Mouse (Mus musculus) thymus, adult 18-20 months (tissue): ENCODE results near the gene Btbd35f30.
"Not testable (repeated sequence)": the region's sequence is repeated elsewhere in the genome, so short reads cannot be mapped to it uniquely, and the experiment has no call there.

Experiments used
- DNase-seq, 2 experiments: peaks; one replicate each; pipeline ENCODE4 v3.0.0; 2022; ENCODE audit warnings: mixed read lengths in 2 of 2

The Btbd35f30 gene

DNA sequence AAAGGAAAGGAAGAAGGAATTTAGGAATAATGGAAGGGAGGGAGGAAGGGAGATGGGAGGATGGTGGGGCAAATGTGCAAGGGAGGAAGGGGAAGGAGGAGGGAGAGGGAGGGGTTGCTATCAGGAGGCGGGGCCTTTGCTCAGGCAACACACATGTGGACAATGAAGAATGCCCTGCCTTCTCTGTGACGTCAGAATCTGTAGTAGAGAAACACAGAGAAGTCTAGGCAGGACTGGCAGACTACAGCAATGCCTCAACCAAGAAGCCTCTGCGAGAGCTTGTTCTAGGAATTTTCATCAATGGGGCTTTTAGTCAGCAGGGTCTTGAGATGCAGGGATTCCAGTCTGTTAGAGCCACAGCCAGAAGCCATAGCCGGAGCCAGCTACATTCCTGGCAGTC lies at the start of gene Btbd35f30:
Btbd35f30 (plus strand) TSS at position 301 of the 400 bp plus-strand sequence.
- DNase-seq, result not testable (repeated sequence)

DNA sequence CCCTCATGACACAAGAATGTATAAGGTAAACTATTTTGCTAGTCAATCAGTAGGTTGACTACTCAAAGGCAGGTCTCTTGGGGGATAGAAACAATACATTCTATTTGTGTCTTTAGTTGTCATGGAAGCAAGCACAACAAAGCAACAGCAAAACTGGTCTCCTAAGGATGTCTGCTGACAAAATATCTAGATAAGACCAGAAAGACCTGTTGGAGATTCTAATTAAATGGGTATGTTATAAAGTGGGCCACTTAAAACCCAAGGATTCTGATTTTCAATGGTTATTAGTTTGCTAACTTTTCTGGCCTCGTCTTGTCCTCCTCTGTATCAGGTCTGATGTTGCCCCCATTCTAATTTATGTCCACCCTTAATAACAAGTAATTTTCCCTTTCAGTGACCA lies 47.0 kb downstream of the Btbd35f30 start, which contains the start of gene Gm21789:
Gm21789 (plus strand) TSS at position 301 of the 400 bp plus-strand sequence.
- not testable (repeated sequence) for DNase-seq
